Mouse (Mus musculus) ovary, postnatal 10 days (tissue): ENCODE data around the gene Ift140.

ENCODE experiments used
- DNase-seq: peaks from one replicate; pipeline ENCODE4 v3.0.0; 2022; ENCODE audit warnings: low spot score

Ift140 gene

GRCm38 (mm10) chr17:25077771-25078372, 62.0 kb downstream of the Ift140 start:
- no peak for DNase-seq

DNA sequence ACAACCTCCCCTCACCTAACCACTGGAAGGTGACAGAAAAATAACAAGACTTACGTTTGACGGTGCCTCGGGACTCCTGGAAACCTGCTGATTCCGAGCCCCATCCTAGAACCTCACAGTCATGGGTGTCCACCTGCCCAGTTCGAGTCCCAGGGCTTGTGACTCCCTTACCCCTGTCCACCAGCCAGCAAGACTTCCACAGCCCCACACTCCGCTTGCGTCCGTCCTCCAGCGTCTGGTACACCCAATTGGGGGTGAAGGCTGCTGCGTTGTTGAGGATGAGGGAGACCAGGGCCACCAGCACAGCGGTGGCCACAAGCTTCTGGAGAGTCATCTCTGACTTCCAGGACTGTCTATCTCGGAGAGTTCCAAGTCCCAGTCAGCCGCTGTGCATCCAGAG, 64.3 kb downstream of the Ift140 start:
- DNase-seq, result no peak

DNA sequence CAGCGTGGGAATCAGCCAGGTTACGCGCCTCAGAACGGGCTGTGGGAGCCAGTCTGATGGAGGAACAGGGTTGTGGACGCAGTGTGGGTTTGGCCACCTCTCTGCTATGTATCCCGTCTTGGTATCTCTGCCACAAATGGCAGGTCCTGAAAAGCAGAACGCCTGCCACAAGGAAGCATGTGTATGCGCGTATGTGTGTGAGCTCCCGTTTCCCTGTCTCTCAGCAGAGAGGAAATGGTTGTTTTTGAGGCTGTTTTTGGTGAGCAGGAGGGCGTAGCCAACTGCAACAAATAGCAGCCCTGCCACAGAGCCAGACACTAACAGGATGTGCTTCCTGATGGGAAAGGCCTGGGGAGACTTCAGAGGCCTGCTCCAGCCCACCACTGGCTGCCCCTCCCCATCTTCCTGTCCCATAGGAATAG, 65.1 kb downstream of the Ift140 start:
- DNase-seq, result no peak

DNA sequence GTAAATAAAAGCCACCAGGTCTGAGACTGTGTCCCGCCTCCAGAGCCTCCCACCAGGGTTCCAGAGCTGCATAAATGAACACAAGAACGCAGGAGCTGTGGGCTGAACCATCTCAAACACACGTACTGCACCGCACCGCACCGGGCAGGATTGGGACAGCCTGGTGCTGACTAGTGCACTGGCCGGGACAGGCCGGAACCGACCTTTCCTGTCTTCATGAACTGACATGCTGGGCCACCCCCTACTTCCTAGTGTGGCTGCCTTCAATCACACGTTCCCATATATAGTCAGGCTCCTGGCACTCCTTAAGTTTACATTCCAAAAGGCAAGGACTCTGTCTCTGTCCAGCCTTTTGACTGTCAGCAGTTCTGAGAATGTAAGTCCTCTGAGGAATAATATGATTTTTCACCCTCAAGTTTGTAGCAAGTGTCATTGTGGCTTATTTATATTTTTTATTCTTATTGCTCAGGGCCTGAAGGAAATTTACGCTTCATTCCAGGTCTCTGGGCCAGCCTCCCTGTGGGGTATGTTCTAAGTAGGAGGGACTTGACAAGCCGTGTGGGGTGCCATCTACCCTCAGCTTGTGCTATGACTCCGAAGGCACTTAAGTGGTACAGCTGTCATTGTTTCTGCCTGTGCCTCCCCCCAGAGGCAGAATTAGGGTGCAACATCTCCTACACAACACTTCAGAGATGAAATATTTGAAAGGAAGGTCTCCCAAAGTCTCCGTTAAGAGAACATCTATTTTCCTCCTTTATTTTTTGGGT, 66.4 kb downstream of the Ift140 start:
- DNase-seq, result no peak

DNA sequence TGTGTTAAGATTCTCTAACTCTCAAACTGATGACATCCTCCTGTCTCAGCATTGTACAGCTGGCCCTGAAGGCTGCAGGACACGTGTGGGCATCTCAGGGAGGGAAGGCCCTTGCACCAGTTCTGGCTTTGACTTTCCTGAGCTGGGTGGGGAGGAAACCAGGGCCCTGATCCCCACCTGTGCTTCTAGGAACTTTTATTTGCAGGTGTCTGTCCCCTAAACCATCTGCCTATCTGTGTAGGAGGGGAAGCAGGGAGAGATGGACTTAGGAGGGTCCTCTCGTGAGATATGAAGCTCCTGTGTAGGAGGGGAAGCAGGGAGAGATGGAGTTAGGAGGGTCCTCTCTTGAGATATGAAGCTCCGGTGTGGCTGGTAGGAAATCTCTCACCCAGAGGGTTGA, 67.0 kb downstream of the Ift140 start:
- no peak for DNase-seq

DNA sequence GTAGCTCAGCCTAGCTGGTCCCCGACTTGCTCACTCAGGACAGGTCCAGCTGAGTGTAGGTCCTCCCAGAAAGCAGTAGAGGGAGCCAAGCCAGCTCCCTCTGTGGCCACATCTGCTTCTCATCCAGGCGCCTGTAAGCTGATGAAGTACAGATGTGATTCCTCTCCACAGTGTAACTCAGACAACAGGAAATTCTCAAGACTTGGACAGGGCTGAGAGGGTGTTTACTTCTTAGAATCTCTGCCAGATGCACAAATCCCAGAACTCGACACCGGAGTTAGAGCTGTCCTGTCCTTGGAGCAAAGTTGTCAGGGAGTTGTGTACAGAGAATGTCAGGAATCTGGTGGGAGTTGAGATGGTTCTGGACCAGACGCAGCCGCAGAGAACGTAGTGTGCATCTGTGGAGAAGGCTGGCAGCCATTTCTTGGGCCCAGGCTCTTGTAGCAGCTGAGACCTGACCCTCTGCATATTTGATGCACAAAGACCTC, 67.6 kb downstream of the Ift140 start, which contains the start of gene Tmem204:
TSS of gene Tmem204 (minus strand) at position 148 of the 488 bp plus-strand sequence.
- no peak for DNase-seq

- no peak for DNase-seq
Measured at GRCm38 (mm10) chr17:25084835-25085385, 69.0 kb downstream of the Ift140 start.

DNA sequence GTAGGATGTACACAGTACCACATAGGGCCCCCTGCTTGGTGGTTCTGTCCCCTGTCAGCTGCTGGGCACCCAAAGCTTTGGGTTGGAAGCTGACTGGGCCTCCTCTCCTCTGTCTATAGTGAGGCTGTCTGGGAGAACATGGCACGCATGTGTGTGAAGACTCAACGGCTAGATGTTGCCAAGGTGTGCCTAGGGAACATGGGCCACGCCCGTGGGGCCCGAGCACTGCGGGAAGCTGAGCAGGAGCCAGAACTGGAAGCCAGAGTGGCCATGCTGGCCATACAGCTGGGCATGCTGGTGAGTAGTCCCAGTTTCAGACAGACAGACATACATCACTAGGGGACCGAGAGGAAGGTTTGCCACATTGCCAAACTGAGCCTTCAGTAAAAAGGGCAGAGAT, 70.8 kb downstream of the Ift140 start:
- DNase-seq, result no peak

- DNase-seq, result no peak
Measured at GRCm38 (mm10) chr17:25089158-25089557, 73.3 kb downstream of the Ift140 start.

GRCm38 (mm10) chr17:25090450-25090849, 74.6 kb downstream of the Ift140 start:
- no peak for DNase-seq

- no peak for DNase-seq
Measured at GRCm38 (mm10) chr17:25096221-25096620, 80.3 kb downstream of the Ift140 start.

DNA sequence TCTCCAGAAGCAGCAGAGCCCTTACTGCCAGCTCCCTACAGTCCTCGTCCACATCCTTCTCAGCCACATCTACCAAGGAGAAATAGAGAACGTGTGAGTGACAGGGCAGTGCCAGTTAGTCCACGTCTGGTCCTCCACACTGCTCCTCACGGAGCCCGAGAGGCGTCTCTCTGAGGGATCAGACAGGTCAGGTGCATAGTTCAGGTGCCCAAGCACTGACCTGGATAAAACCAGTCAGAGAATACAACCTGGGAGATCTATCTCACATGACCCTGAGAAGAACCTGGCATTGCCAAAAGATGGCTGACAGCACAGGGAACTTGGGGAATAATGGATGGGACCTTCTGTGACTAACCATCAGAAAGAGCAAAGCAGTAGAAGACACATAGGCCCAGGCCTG, 84.2 kb downstream of the Ift140 start:
- DNase-seq, result no peak

DNA sequence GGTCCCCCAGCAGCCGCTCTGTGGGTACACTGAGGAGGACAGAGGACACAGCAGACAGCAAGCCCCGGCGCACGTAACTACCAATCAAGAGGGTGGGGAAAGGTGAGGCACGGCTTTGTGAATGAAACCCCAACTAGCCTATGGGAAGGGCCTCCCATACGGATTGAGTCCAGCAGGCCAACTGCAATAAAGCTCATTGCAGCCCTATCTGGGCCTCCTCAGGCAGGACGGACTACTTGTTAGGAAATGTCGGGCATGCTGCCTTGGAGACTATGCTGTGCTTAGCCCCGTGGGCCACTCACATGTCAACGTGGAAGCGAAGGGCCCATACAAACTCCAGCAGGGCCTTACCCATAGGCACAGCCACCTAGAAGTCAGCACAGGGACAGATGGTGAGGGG, 85.5 kb downstream of the Ift140 start:
- DNase-seq, result no peak

DNA sequence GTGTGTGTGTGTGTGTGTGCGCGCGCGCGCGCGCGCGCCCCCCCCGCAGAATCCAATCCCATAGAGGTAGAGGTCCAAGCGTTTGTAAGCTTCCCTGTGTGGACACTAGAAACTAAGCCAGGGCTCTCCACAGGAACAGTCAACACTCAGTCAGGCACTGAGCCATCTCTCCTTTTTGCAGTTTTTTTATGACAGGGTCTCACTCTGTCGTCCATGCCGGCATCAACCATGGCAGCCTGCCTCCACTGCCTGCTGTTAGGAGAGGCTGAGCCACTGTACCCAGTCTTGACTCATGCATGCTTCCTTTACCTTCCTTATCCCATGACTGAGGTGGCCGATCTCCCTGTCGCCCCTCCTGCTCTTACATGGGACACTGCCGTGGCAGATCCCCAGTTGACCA, 91.9 kb downstream of the Ift140 start:
- no peak for DNase-seq

DNA sequence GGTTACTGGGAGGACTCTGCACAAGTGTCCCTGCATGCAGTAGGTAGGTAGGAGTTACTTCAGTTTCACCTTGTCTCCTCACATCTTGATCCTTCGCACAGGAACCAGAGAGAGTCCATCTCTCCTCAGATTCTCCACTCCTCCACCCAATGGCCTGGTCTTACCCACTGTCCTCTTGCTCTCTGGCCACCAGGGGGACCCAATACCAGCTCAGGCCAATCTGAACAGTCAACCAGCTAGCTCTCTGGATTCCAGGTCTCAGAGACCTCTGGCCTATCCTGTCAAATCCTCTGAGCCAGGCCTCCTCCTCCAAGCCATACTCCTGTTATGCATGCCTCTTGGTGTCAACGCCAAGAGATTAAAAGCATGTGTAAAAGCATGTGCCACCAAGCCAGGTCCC, 93.7 kb downstream of the Ift140 start:
- no peak for DNase-seq

DNA sequence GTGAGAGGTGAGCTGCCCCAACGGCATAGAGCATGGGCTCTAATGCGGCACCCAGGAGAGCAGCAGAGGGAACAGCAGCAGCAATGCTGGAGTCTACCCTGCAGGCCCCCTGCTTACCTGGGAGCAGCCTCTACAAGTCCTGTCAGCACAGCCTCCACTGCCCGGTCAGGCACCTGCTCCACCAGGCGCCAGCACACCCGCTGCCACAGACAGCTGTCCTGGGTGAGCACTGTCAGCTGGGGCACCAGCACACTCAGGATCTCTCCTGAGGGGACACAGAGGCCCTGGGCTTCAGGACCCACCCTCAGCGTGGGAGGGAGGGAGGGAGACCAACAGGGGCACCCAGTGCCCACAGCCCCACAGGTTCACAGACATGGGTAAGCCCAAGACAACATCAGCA, 94.7 kb downstream of the Ift140 start:
- DNase-seq, result no peak

DNA sequence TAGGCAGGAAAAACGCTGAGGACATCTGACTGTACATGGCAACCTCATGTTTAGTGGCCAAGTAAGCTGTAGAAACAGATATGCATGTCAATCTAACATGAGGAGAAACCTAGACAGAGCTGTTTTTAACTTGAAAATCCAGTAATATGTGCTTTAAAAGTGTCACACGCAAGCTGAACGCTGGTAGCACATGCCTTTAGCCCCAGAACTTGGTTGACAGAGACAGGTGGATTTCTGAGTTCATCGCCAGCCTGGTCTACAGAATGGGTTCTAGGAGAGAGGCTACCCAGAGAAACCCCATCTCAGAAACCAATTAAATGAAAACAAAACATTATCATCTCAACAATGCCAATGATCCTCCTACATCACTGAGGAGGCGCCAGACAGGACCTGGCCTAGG, 95.3 kb downstream of the Ift140 start:
- DNase-seq, result no peak

- no peak for DNase-seq
Measured at GRCm38 (mm10) chr17:25111739-25112422, 96.0 kb downstream of the Ift140 start.

DNA sequence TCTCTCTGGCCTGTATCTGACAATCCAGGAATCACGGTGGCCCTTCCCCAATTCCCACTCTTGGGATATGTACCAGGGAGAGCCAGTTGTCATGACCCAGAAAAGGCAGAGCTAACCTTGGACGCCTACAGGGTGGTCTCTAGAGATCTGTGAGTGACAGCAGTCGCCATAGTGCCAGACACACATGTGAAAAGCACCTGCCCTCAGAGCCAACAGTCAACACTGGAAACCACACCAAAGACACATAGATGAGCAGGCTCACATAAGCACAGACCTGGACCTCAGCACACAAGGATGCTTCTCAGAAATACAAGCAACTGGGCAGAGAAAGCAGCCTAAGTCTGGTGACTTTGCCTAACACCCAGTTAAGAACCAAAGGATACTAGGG, 96.5 kb downstream of the Ift140 start:
- DNase-seq, result no peak

GRCm38 (mm10) chr17:25114908-25115645, 99.2 kb downstream of the Ift140 start:
- no peak for DNase-seq

DNA sequence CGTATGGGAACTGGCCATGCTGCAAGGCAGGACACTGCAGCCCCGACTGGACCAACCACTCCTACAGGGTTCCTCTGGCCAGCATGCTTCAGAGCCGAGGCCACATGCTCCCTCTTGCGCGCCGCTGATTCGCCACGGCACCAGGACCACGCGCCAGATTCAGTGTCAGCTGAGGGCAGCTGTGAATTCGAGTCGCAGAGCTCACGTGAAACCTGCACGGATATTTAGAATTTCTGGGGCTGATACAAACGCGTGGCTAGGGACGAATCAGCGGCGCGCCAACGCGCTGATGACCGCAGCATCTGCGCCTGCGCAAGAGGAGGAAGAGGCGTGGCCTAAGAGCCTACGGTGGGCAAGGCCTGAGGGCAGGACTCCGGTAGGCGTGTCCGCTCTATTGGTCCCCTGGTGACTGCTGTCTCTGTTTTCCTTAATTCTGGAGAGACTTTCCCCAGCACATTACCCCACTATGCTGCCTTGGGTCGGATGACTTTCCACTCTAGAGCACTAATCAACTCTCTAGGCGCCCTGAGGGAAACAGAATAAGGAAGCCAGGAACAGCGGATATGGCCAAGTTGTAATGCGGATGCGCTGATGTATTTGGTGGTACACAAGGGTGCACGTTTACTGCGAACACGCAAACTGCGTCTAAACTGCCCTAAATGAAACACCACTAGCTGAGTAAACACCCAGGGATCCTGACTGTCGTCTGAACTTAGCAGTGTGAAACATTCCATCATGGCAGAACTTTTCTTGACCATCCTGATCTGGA, 100.0 kb downstream of the Ift140 start, which contains the start of gene Telo2:
TSS of gene Telo2 (minus strand) at position 304 of the 769 bp plus-strand sequence.
- DNase-seq, result peak; percentile 90
